1 mouse cellular context compared by ENCODE assay signal in genomic region chr8:122284203-122284658, GRCm38 (mm10).
A peak's percentile ranks its signal among the peaks of the same experiment; 100 is the strongest.
TF ChIP-seq lines count a peak whose summit lies in the region.

No protein-coding gene starts in this region.

TF ChIP-seq in CH12.LX, 34 proteins besides CTCF, POLR2A, EP300 and RAD21 (continued from another document):
- TF ChIP-seq JUN (IDR thresholded peaks at IDR 0.05; ENCODE audit: insufficient read depth, low read depth, low read length) (no peak), MXI1 (IDR thresholded peaks at IDR 0.05; ENCODE audit: low read depth, low read length) (peak; percentile 85), NELFE (IDR thresholded peaks at IDR 0.05; ENCODE audit: low read depth, low read length) (0 out of 2 replicates have a peak, but pooled peaks have one; percentile 30), USF1 (IDR thresholded peaks at IDR 0.05; ENCODE audit: low read depth, low read length) (no peak), BHLHE40 (IDR thresholded peaks at IDR 0.05; ENCODE audit: low read depth, low read length) (peak; percentile 75)
